Comparison of ENCODE assay signal across 8 mouse cellular contexts in the genomic region with DNA sequence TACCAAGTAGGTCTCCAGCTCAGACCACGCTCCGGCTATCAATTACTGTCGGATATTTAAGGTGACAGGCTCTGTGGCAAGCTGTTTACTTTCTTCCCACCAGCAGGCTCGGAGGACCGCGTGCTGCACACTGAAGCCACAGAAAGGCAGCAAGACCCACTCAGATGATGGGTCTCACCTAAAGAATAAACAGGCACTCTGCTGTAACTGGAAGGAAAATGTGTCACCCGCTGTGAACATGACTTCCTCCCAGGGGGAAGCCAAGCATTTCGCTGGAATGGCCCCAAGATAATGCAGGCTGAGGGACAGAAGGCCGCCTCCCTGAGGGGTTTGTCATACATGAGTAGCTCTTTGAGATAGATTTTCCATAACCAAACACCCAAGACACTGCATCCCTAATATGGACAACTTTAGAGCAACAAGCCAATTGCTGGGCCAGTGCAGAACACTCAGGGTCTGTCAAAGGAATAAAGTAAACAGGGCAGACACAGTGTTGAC.
A peak's percentile ranks its signal among the peaks of the same experiment; 100 is the strongest.
DNase-seq lines count a peak whose midpoint lies in the region; ATAC-seq and TF ChIP-seq lines count a peak whose summit lies in the region.

No protein-coding gene starts in this region.

- peak; percentile 23; the same call in 1 of the 2 replicates for ATAC-seq in intestine, embryonic 16.5 days
- no peak for ATAC-seq in intestine, postnatal 0 days
- ATAC-seq in embryonic facial prominence, embryonic 11.5 days (replicated peaks; ENCODE audit: insufficient number of reproducible peaks, low FRiP score, low TSS enrichment, low read depth): no peak
- ATAC-seq in midbrain, postnatal 0 days (ENCODE audit: low FRiP score): no peak

- no peak overlapping the region for H3K4me3 ChIP-seq in intestine, embryonic 16.5 days (ENCODE audit: low read length)
- no peak overlapping the region for H3K4me3 ChIP-seq in intestine, postnatal 0 days (ENCODE audit: low read depth, low read length)
- H3K4me3 ChIP-seq in embryonic facial prominence, embryonic 11.5 days (ENCODE audit: low read depth, low read length): no peak overlapping the region
- no peak overlapping the region for H3K4me3 ChIP-seq in midbrain, postnatal 0 days (ENCODE audit: low read depth, low read length)

- H3K4me2 ChIP-seq in intestine, embryonic 16.5 days (ENCODE audit: low read depth, low read length): no peak overlapping the region
- H3K4me2 ChIP-seq in intestine, postnatal 0 days (replicated peaks; ENCODE audit: low read depth): no peak overlapping the region
- H3K4me2 ChIP-seq in embryonic facial prominence, embryonic 11.5 days (ENCODE audit: low read depth, low read length): no peak overlapping the region
- no peak overlapping the region for H3K4me2 ChIP-seq in midbrain, postnatal 0 days (ENCODE audit: low read depth, low read length, poor library complexity, severe bottlenecking)

- H3K27me3 ChIP-seq in intestine, embryonic 16.5 days (replicated peaks; ENCODE audit: control insufficient read depth, insufficient read depth, low read length): no peaks in the 10 kb centered on the region
- H3K27me3 ChIP-seq in intestine, postnatal 0 days (replicated peaks; ENCODE audit: control insufficient read depth, insufficient read depth, low read length): no peaks in the 10 kb centered on the region
- no peaks in the 10 kb centered on the region for H3K27me3 ChIP-seq in embryonic facial prominence, embryonic 11.5 days (ENCODE audit: control insufficient read depth, insufficient read depth, low read length)
- H3K27me3 ChIP-seq in midbrain, postnatal 0 days (ENCODE audit: insufficient read depth, low read length): no peaks in the 10 kb centered on the region

- H3K9ac ChIP-seq in intestine, embryonic 16.5 days (ENCODE audit: low read depth, low read length): no peak overlapping the region
- no peak overlapping the region for H3K9ac ChIP-seq in intestine, postnatal 0 days (ENCODE audit: low read depth, low read length)
- H3K9ac ChIP-seq in embryonic facial prominence, embryonic 11.5 days (replicated peaks; ENCODE audit: low read length): no peak overlapping the region
- no peak overlapping the region for H3K9ac ChIP-seq in midbrain, postnatal 0 days (replicated peaks; ENCODE audit: low read length, poor library complexity, severe bottlenecking)

- H3K36me3 ChIP-seq in intestine, embryonic 16.5 days (ENCODE audit: control insufficient read depth, insufficient read depth, low read length): no peaks in the 10 kb centered on the region
- H3K36me3 ChIP-seq in intestine, postnatal 0 days (ENCODE audit: control insufficient read depth, insufficient read depth): no peaks in the 10 kb centered on the region
- H3K36me3 ChIP-seq in embryonic facial prominence, embryonic 11.5 days (replicated peaks; ENCODE audit: control insufficient read depth, insufficient read depth, low read depth, low read length): no peaks in the 10 kb centered on the region
- no peaks in the 10 kb centered on the region for H3K36me3 ChIP-seq in midbrain, postnatal 0 days (ENCODE audit: insufficient read depth, low read length)

- no peak overlapping the region for H3K27ac ChIP-seq in intestine, embryonic 16.5 days (ENCODE audit: low read length)
- no peak overlapping the region for H3K27ac ChIP-seq in intestine, postnatal 0 days (ENCODE audit: low read depth, low read length)
- H3K27ac ChIP-seq in embryonic facial prominence, embryonic 11.5 days (replicated peaks; ENCODE audit: low read depth, low read length): no peak overlapping the region
- H3K27ac ChIP-seq in midbrain, postnatal 0 days (ENCODE audit: low read depth, low read length): 0 out of 2 replicates have a peak overlapping the region, but pooled peaks have one; percentile 26

- H3K9me3 ChIP-seq in intestine, embryonic 16.5 days (ENCODE audit: control insufficient read depth, low read length): no peaks in the 10 kb centered on the region
- H3K9me3 ChIP-seq in intestine, postnatal 0 days (ENCODE audit: control insufficient read depth): no peaks in the 10 kb centered on the region
- H3K9me3 ChIP-seq in embryonic facial prominence, embryonic 11.5 days (replicated peaks; ENCODE audit: control insufficient read depth, low read length): no peaks in the 10 kb centered on the region
- no peaks in the 10 kb centered on the region for H3K9me3 ChIP-seq in midbrain, postnatal 0 days (ENCODE audit: low read length)

- 19% methylated on average over 9 of the region's 9 CpGs for WGBS in intestine, embryonic 16.5 days
- 19% methylated on average over 9 of the region's 9 CpGs for WGBS in intestine, postnatal 0 days
- 19% methylated on average over 9 of the region's 9 CpGs for WGBS in embryonic facial prominence, embryonic 11.5 days
- 7% methylated on average over 9 of the region's 9 CpGs for WGBS in midbrain, postnatal 0 days

- TF ChIP-seq CTCF in intestine, postnatal 0 days (IDR thresholded peaks at IDR 0.05; ENCODE audit: low read depth): no peak
- no peak for TF ChIP-seq CTCF in midbrain, postnatal 0 days (IDR thresholded peaks at IDR 0.05)

- peak; percentile 8 for DNase-seq in embryonic facial prominence, embryonic 11.5 days (ENCODE audit: low spot score)
- DNase-seq in heart, postnatal 10 days: peak; percentile 6 to 10
- DNase-seq in midbrain, postnatal 0 days (ENCODE audit: low spot score): peak; percentile 56
- no peak for DNase-seq in left cerebral cortex, postnatal 10 days (ENCODE audit: extremely low spot score in 1 of 2, low spot score in 2 of 2)
- DNase-seq in layer of hippocampus, postnatal 25 days (ENCODE audit: extremely low spot score in 1 of 2, low spot score in 1 of 2): no peak
- DNase-seq in right cerebral cortex, postnatal 10 days (ENCODE audit: low spot score in 2 of 2): no peak

- no peaks in the 10 kb centered on the region for H3K4me1 ChIP-seq in intestine, embryonic 16.5 days (ENCODE audit: control insufficient read depth, insufficient read depth, low read length)
- no peaks in the 10 kb centered on the region for H3K4me1 ChIP-seq in intestine, postnatal 0 days (replicated peaks; ENCODE audit: control insufficient read depth, insufficient read depth, low read length)
- H3K4me1 ChIP-seq in embryonic facial prominence, embryonic 11.5 days (ENCODE audit: control insufficient read depth, insufficient read depth, low read length): no peaks in the 10 kb centered on the region
- peaks cover 5% of the 10 kb centered on the region for H3K4me1 ChIP-seq in midbrain, postnatal 0 days (ENCODE audit: insufficient read depth, low read length)

- intact Hi-C loops in heart, postnatal 10 days (cut with DNase I): no loop called here
- intact Hi-C loops in left cerebral cortex, postnatal 10 days (cut with DNase I): no loop called here

Comparison
In these comparisons a context has a peak if more than half of its experiments do, and no peak if none do; other contexts are left out.
1. DNase-seq: peak in embryonic facial prominence, embryonic 11.5 days (single experiment), heart, postnatal 10 days (2 of 2) and midbrain, postnatal 0 days (single experiment); none in left cerebral cortex, postnatal 10 days (0 of 2), layer of hippocampus, postnatal 25 days (0 of 2) and right cerebral cortex, postnatal 10 days (0 of 2).